Mouse (Mus musculus) heart, embryonic 12.5 days (tissue): ENCODE data around the gene Nf2. TPM values are rescaled to one million over a fixed set of nuclear protein-coding genes. Genes with fewer than 3 reads are reported as not detected.
"Not testable (repeated sequence)": the region's sequence is repeated elsewhere in the genome, so short reads cannot be mapped to it uniquely, and the experiment has no call there.

Experiments used
- ATAC-seq: fragments of 200-750 bp; cut with Nextera tagmentation; 2 replicates; pipeline ENCODE4 v1.8.0; 2017; ENCODE audit warnings: moderate TSS enrichment, moderate library complexity; ENCODE audit not compliant: insufficient number of reproducible peaks, low FRiP score
- H3K27ac ChIP-seq: fragments of 300-500 bp; sonication (generic); 2 replicates; pipeline ENCODE4 v1.5.1; 2016; ENCODE audit warnings: mild to moderate bottlenecking, moderate library complexity; ENCODE audit not compliant: poor library complexity, severe bottlenecking
- H3K27me3 ChIP-seq: fragments of 300-500 bp; sonication (generic); replicated peaks from 2 replicates; pipeline ENCODE4 v1.6.1; 2016; ENCODE audit warnings: mild to moderate bottlenecking, moderate library complexity
- H3K36me3 ChIP-seq: fragments of 300-500 bp; sonication (generic); 2 replicates; pipeline ENCODE4 v1.6.1; 2016; ENCODE audit warnings: mild to moderate bottlenecking, moderate library complexity
- H3K4me1 ChIP-seq: fragments of 300-500 bp; sonication (generic); replicated peaks from 2 replicates; pipeline ENCODE4 v1.6.1; 2016; ENCODE audit warnings: mild to moderate bottlenecking
- H3K4me2 ChIP-seq: fragments of 300-500 bp; sonication (generic); 2 replicates; pipeline ENCODE4 v1.6.1; 2016; ENCODE audit warnings: mild to moderate bottlenecking, moderate library complexity
- H3K4me3 ChIP-seq: fragments of 300-500 bp; sonication (generic); 2 replicates; pipeline ENCODE4 v1.5.1; 2016; ENCODE audit warnings: mild to moderate bottlenecking
- H3K9ac ChIP-seq: fragments of 300-500 bp; sonication (generic); 2 replicates; pipeline ENCODE4 v1.6.1; 2016; ENCODE audit warnings: mild to moderate bottlenecking, moderate library complexity
- H3K9me3 ChIP-seq: fragments of 300-500 bp; sonication (generic); replicated peaks from 2 replicates; pipeline ENCODE4 v1.6.1; 2016; ENCODE audit warnings: mild to moderate bottlenecking, moderate library complexity
- WGBS: fragments of 180-500 bp; shearing (Covaris S2); methylation state at CpG from one replicate; pipeline ENCODE4 v1.1.7; 2016; 5-methylcytosine and 5-hydroxymethylcytosine counted together
- polyA plus RNA-seq: library from polyadenylated mRNA; unstranded; fragments of >200 nt; fragmentation: Nextera tagmentation; extraction: Ambion mirVana; gene quantifications from 2 replicates; pipeline ENCODE4 v1.2.1, GENCODE M21; 2016

Nf2 gene
- polyA plus RNA-seq, 1 experiment from 2014 or later = 50.7 TPM

- no peak overlapping the region for H3K4me3 ChIP-seq
- peaks cover 41% of the 10 kb centered on the region for H3K36me3 ChIP-seq
- 87% methylated on average over 7 of the region's 7 CpGs for WGBS
- H3K9me3 ChIP-seq = no peaks in the 10 kb centered on the region
- no peaks in the 10 kb centered on the region for H3K27me3 ChIP-seq
- H3K4me2 ChIP-seq = no peak overlapping the region
- no peak overlapping the region for H3K27ac ChIP-seq
- H3K4me1 ChIP-seq = no peaks in the 10 kb centered on the region
- no peak for ATAC-seq
- no peak overlapping the region for H3K9ac ChIP-seq
Observed at GRCm38 (mm10) chr11:4814507-4815450, 34.6 kb downstream of the Nf2 start.

- no peaks in the 10 kb centered on the region for H3K27me3 ChIP-seq
- H3K4me3 ChIP-seq = no peak overlapping the region
- ATAC-seq = no peak
- H3K4me2 ChIP-seq = no peak overlapping the region
- WGBS = 85% methylated on average over 6 of the region's 6 CpGs
- no peak overlapping the region for H3K9ac ChIP-seq
- H3K27ac ChIP-seq = no peak overlapping the region
- H3K9me3 ChIP-seq = no peaks in the 10 kb centered on the region
- peaks cover 36% of the 10 kb centered on the region for H3K36me3 ChIP-seq
- peaks cover 17% of the 10 kb centered on the region for H3K4me1 ChIP-seq
Observed at GRCm38 (mm10) chr11:4808311-4808710, 41.0 kb downstream of the Nf2 start.

GRCm38 (mm10) chr11:4806031-4806715 is 43.2 kb downstream of the Nf2 start:
- ATAC-seq = no peak
- Histone ChIP-seq H3K27ac (no peak overlapping the region), H3K36me3 (peaks cover 42% of the 10 kb centered on the region), H3K27me3 (no peaks in the 10 kb centered on the region), H3K4me2 (no peak overlapping the region), H3K4me3 (no peak overlapping the region), H3K9me3 (no peaks in the 10 kb centered on the region), H3K4me1 (peaks cover 17% of the 10 kb centered on the region), H3K9ac (no peak overlapping the region)
- WGBS = 69% methylated on average over 6 of the region's 6 CpGs

GRCm38 (mm10) chr11:4804921-4805562 is 44.3 kb downstream of the Nf2 start:
- no peak overlapping the region for H3K4me2 ChIP-seq
- no peak overlapping the region for H3K4me3 ChIP-seq
- ATAC-seq = no peak
- no peak overlapping the region for H3K9ac ChIP-seq
- no peak overlapping the region for H3K27ac ChIP-seq
- no peaks in the 10 kb centered on the region for H3K9me3 ChIP-seq
- peaks cover 21% of the 10 kb centered on the region for H3K4me1 ChIP-seq
- H3K27me3 ChIP-seq = no peaks in the 10 kb centered on the region
- peaks cover 42% of the 10 kb centered on the region for H3K36me3 ChIP-seq
- WGBS = 87% methylated on average over 6 of the region's 6 CpGs

GRCm38 (mm10) chr11:4803951-4804350 is 45.4 kb downstream of the Nf2 start:
- 0 out of 2 replicates have a peak overlapping the region, but pooled peaks have one; percentile 6 for H3K4me2 ChIP-seq
- H3K4me3 ChIP-seq = no peak overlapping the region
- H3K27ac ChIP-seq = peak overlapping the region; percentile 41
- no peak for ATAC-seq
- no peak overlapping the region for H3K9ac ChIP-seq
- peaks cover 21% of the 10 kb centered on the region for H3K4me1 ChIP-seq
- peaks cover 39% of the 10 kb centered on the region for H3K36me3 ChIP-seq
- no peaks in the 10 kb centered on the region for H3K27me3 ChIP-seq
- 25% methylated on average over 7 of the region's 7 CpGs for WGBS
- no peaks in the 10 kb centered on the region for H3K9me3 ChIP-seq

GRCm38 (mm10) chr11:4803426-4803825 is 45.9 kb downstream of the Nf2 start:
- no peaks in the 10 kb centered on the region for H3K9me3 ChIP-seq
- H3K4me2 ChIP-seq = no peak overlapping the region
- H3K27me3 ChIP-seq = no peaks in the 10 kb centered on the region
- WGBS = 73% methylated on average over 7 of the region's 7 CpGs
- H3K9ac ChIP-seq = no peak overlapping the region
- ATAC-seq = no peak
- no peak overlapping the region for H3K4me3 ChIP-seq
- H3K4me1 ChIP-seq = peaks cover 21% of the 10 kb centered on the region
- peaks cover 39% of the 10 kb centered on the region for H3K36me3 ChIP-seq
- no peak overlapping the region for H3K27ac ChIP-seq

GRCm38 (mm10) chr11:4803008-4803407 is 46.3 kb downstream of the Nf2 start:
- Histone ChIP-seq H3K27ac (no peak overlapping the region), H3K27me3 (no peaks in the 10 kb centered on the region), H3K36me3 (peaks cover 38% of the 10 kb centered on the region), H3K4me3 (no peak overlapping the region), H3K4me2 (no peak overlapping the region), H3K9ac (no peak overlapping the region), H3K9me3 (no peaks in the 10 kb centered on the region), H3K4me1 (peaks cover 23% of the 10 kb centered on the region)
- 90% methylated on average over 9 of the region's 9 CpGs for WGBS
- ATAC-seq = no peak

GRCm38 (mm10) chr11:4802401-4802800 is 46.9 kb downstream of the Nf2 start:
- H3K9ac ChIP-seq, H3K4me2 ChIP-seq, ATAC-seq, H3K27me3 ChIP-seq, H3K9me3 ChIP-seq, H3K4me3 ChIP-seq, H3K27ac ChIP-seq: not testable (repeated sequence)
- WGBS = 84% methylated on average over 2 of the region's 2 CpGs
- Histone ChIP-seq H3K4me1 (peaks cover 26% of the 10 kb centered on the region), H3K36me3 (peaks cover 33% of the 10 kb centered on the region)

GRCm38 (mm10) chr11:4800654-4801053 is 48.7 kb downstream of the Nf2 start:
- WGBS = 50% methylated on average over 4 of the region's 4 CpGs
- Histone ChIP-seq H3K36me3 (peaks cover 28% of the 10 kb centered on the region), H3K27me3 (no peaks in the 10 kb centered on the region), H3K4me1 (peaks cover 20% of the 10 kb centered on the region), H3K27ac (no peak overlapping the region), H3K9me3 (no peaks in the 10 kb centered on the region), H3K4me3 (no peak overlapping the region), H3K4me2 (no peak overlapping the region), H3K9ac (no peak overlapping the region)
- ATAC-seq = no peak

GRCm38 (mm10) chr11:4793006-4793405 is 56.3 kb downstream of the Nf2 start:
- H3K36me3 ChIP-seq = peaks cover 49% of the 10 kb centered on the region
- H3K4me2 ChIP-seq = no peak overlapping the region
- no peaks in the 10 kb centered on the region for H3K9me3 ChIP-seq
- H3K27ac ChIP-seq = no peak overlapping the region
- no peak overlapping the region for H3K9ac ChIP-seq
- WGBS = 51% methylated on average over 3 of the region's 3 CpGs
- no peaks in the 10 kb centered on the region for H3K27me3 ChIP-seq
- H3K4me3 ChIP-seq = no peak overlapping the region
- H3K4me1 ChIP-seq = 0 out of 2 replicates have a peak, but pooled peaks cover 8% of the 10 kb centered on the region
- ATAC-seq = no peak

GRCm38 (mm10) chr11:4791549-4791948 is 57.8 kb downstream of the Nf2 start:
- no peak overlapping the region for H3K27ac ChIP-seq
- peaks cover 61% of the 10 kb centered on the region for H3K36me3 ChIP-seq
- 66% methylated on average over 6 of the region's 6 CpGs for WGBS

More at GRCm38 (mm10) chr11:4791549-4791948, 57.8 kb downstream of the Nf2 start:
- no peak for ATAC-seq
- Histone ChIP-seq H3K4me1 (0 out of 2 replicates have a peak, but pooled peaks cover 5% of the 10 kb centered on the region), H3K27me3 (no peaks in the 10 kb centered on the region), H3K9ac (no peak overlapping the region), H3K4me3 (no peak overlapping the region), H3K4me2 (no peak overlapping the region), H3K9me3 (no peaks in the 10 kb centered on the region)
